Mouse (Mus musculus) cortical plate, adult 2 months (tissue): Measurements from ENCODE around the gene Hivep3.

Experiments
- CTCF ChIP-seq: fragments of 200-500 bp; IDR thresholded peaks from 2 replicates; pipeline ENCODE4 v1.5.1; 2011; ENCODE audit warnings: mild to moderate bottlenecking, control low read depth, low read length; ENCODE audit not compliant: insufficient read depth; ENCODE audit errors: extremely low read depth
- POLR2A ChIP-seq: fragments of 200-500 bp; IDR thresholded peaks from 2 replicates; pipeline ENCODE4 v1.6.1; 2011; ENCODE audit warnings: mild to moderate bottlenecking, low read length, control low read depth; ENCODE audit not compliant: insufficient read depth; ENCODE audit errors: extremely low read depth

DNA sequence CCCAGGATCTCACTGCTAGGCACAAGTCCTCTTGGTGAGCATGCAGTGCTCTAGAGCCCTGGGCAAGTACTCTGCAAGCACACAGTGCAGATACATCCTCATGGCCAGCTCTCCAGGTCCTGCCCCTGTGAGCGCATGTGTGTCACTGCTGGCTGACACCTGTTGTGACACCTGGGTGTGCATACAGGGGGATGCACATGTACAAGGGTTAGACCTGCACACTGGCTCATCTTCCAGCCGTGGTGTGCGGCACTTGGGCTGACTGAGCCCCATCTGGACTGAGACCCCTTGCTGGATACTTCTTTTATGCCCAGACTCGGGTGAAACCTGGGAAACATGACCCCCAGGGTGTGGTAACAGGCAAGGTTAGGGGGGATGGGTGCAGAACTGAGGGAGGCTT, 314.7 kb downstream of the Hivep3 start:
- TF ChIP-seq CTCF (no peak), POLR2A (no peak)
